Mouse (Mus musculus) adrenal gland, adult (tissue): ENCODE results near the gene Tmem107.
A peak's percentile ranks its signal among the peaks of the same experiment; 100 is the strongest.

Source experiments
- DNase-seq, 2 experiments: peaks; one replicate each; pipeline ENCODE4 v3.0.0; 2022 to 2023; ENCODE audit warnings: low spot score in 1 of 2; ENCODE audit not compliant: inconsistent age in 2 of 2

Gene Tmem107

GRCm38 (mm10) chr11:69059357-69059974 is 11.1 kb upstream of the Tmem107 start, which contains the start of gene Borcs6:
Borcs6 (plus strand) TSS chr11:69059717.
- DNase-seq: peak; percentile 98

- DNase-seq: no peak
Measured at GRCm38 (mm10) chr11:69059975-69060411, 10.6 kb upstream of the Tmem107 start.

- peak; percentile 63 to 84 for DNase-seq
Measured at GRCm38 (mm10) chr11:69060448-69061254, 10.0 kb upstream of the Tmem107 start.

GRCm38 (mm10) chr11:69061255-69061912 is 9.2 kb upstream of the Tmem107 start:
- peak; percentile 49 to 67 for DNase-seq

GRCm38 (mm10) chr11:69062194-69062760 is 8.3 kb upstream of the Tmem107 start:
- peak; percentile 82 to 96 for DNase-seq

- peak; percentile 95 to 100 for DNase-seq
Measured at GRCm38 (mm10) chr11:69062761-69063224, 7.8 kb upstream of the Tmem107 start.

GRCm38 (mm10) chr11:69063413-69064201 is 7.0 kb upstream of the Tmem107 start:
- DNase-seq: peak; percentile 82 to 97

- peak in 1 of 2 experiments; percentile 39 for DNase-seq
Measured at GRCm38 (mm10) chr11:69064259-69065133, 6.1 kb upstream of the Tmem107 start.

- DNase-seq: peak in 1 of 2 experiments; percentile 41
Measured at GRCm38 (mm10) chr11:69065394-69065925, 5.1 kb upstream of the Tmem107 start.

- peak; percentile 78 to 80 for DNase-seq
Measured at GRCm38 (mm10) chr11:69066163-69066861, 4.3 kb upstream of the Tmem107 start.

GRCm38 (mm10) chr11:69066956-69067355 is 3.6 kb upstream of the Tmem107 start:
- DNase-seq: peak; percentile 91 to 97

- peak; percentile 70 to 81 for DNase-seq
Measured at GRCm38 (mm10) chr11:69067601-69068000, 3.0 kb upstream of the Tmem107 start.

GRCm38 (mm10) chr11:69070093-69070492 is 513 bp upstream of the Tmem107 start:
- DNase-seq: no peak

- DNase-seq: peak in 1 of 2 experiments; percentile 61
Measured at GRCm38 (mm10) chr11:69071262-69071661, 656 bp downstream of the Tmem107 start.

GRCm38 (mm10) chr11:69072234-69072633 is 1.6 kb downstream of the Tmem107 start:
- peak; percentile 25 to 46 for DNase-seq

GRCm38 (mm10) chr11:69072666-69073064 is 2.1 kb downstream of the Tmem107 start:
- peak in 1 of 2 experiments; percentile 20 for DNase-seq

GRCm38 (mm10) chr11:69073065-69073888 is 2.7 kb downstream of the Tmem107 start:
- peak; percentile 86 to 97 for DNase-seq
